Mouse (Mus musculus): ENCODE measurements around the gene Nras.

The Nras gene

GRCm38 (mm10) chr3:103098662-103099061 is 40.6 kb downstream of the Nras start:
- no peak for DNase-seq (ENCODE audit: low read depth, low spot score)

GRCm38 (mm10) chr3:103099667-103100066 is 41.6 kb downstream of the Nras start:
- DNase-seq (ENCODE audit: low read depth, low spot score) = no peak

DNA sequence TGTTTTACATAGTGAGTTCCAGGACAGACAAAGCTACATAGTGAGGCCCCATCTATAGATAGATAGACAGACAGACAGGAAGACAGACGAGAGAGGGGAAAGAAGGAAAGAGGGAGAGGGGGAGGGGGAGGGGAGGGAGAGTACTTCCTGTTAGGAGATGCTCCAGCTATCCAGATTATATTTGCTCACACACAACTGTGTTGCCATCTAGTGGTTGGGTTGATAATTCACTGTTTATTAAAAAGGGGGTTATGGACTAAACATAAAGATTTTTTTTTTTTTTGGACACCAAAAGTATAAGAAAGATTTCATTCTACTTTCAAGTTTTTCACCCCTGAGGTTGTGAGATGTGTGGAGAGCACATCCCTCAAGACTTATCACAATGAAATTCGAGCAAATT is 42.6 kb downstream of the Nras start:
- no peak for DNase-seq (ENCODE audit: low read depth, low spot score)

DNA sequence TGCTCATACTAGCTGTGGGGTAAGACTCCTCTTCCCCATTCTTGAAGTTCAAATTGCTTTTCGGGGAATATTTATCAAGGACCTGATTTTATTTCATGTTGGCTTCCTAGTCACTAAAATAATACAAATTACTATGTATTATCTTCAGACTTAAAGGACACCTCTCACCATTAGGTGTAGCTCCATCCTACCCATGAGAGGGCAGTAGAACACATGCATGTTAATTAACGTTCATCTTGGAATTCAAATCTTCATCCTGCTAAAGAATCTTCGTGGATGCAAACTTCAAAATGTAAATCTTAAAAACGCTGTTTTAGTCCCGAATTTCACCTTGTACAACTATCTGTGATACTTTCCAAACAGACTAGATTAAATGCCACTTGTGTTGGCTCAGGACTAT is 43.1 kb downstream of the Nras start:
- DNase-seq (ENCODE audit: low read depth, low spot score) = no peak

DNA sequence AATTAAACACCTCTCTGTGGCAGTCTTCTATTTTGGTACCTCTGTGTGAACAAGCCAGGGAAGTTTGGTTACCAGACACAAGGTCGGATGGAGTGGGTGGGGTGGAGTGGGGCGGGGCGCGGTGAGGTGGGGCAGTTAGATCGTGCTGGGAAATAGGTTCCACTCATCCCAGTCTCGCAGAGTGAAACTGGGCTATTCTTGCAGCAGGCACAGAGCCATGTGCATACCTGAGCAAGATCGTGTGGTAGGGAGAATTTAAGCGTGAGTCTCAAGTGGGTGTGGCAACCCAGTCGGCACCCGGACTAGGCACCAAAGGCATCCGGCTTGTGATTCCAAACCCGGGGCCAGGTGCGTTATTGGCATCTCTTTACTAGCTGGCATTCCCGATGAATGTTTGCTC is 43.8 kb downstream of the Nras start:
- no peak for DNase-seq (ENCODE audit: low read depth, low spot score)

DNA sequence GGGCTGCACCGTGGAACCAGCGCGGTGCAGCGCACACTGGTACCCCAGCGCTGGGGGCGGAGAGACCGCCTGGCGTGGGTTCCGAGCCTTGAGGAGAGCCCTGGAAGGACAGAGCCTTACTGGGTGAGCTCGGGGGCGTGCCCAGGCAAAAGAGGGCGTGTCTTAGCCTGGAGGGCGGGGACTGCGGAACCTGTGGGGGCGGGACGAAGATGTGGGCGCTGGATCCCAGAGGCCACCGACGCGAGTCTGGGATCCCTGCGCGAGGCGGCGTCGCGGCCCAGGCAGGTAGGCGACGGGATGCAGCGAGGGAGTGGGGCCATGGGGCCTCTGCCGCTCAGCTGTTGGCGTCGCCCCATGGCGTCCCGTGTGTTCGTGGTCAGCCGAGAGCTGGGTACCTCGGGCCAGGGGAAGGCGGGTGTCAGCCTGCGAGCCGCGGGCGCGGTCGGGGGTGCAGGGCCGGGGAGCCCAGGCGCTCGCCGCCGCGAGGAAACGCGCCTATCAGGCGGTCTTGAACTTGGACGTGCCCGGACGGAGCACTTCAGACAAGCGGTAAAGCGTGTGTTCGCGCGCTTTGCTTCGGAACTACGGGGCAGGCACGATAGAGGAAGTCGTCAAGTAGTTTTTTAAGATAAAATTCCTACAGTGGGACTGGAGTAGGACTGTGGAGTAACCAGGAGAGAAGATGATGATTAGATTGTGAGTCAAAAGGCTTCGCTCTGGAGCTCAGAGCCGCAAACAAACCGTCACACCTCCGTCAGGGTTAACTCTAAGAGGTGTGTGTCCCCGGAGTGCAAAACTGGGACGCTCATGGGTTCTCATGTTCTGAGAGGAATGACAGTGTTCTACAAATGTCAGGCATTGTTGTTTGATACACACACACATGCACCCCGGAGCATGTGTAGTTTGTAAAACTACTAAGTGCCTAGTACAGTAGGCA is 44.6 kb downstream of the Nras start, which contains the start of gene Dennd2c:
Dennd2c (plus strand) TSS at position 151 of the 937 bp plus-strand sequence.
- no peak for DNase-seq (ENCODE audit: low read depth, low spot score)

- no peak for DNase-seq (ENCODE audit: low read depth, low spot score)
These were observed 49.6 kb downstream of the Nras start for GRCm38 (mm10) chr3:103107565-103108240.

DNA sequence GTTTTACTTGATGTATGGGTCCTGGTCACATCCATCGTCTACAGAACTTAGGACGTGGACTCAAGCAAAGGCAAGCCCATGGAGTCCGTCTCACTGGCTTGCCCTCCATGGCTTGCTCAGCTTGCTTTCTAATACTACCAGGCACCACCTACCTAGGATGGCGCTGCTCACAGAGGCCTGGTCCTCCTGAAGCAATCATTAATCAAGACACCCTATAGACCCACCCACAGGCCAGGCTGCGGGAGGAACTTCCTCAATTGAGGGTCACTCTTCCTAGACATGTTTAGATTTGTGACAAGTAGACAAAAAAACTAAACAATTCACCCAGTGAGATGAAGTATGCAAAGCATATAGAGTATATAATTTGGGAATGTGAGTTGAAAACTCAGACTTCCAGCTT is 54.1 kb downstream of the Nras start:
- no peak for DNase-seq (ENCODE audit: low read depth, low spot score)
